Comparison of ENCODE assay signal across 8 mouse cellular contexts in the genomic region with DNA sequence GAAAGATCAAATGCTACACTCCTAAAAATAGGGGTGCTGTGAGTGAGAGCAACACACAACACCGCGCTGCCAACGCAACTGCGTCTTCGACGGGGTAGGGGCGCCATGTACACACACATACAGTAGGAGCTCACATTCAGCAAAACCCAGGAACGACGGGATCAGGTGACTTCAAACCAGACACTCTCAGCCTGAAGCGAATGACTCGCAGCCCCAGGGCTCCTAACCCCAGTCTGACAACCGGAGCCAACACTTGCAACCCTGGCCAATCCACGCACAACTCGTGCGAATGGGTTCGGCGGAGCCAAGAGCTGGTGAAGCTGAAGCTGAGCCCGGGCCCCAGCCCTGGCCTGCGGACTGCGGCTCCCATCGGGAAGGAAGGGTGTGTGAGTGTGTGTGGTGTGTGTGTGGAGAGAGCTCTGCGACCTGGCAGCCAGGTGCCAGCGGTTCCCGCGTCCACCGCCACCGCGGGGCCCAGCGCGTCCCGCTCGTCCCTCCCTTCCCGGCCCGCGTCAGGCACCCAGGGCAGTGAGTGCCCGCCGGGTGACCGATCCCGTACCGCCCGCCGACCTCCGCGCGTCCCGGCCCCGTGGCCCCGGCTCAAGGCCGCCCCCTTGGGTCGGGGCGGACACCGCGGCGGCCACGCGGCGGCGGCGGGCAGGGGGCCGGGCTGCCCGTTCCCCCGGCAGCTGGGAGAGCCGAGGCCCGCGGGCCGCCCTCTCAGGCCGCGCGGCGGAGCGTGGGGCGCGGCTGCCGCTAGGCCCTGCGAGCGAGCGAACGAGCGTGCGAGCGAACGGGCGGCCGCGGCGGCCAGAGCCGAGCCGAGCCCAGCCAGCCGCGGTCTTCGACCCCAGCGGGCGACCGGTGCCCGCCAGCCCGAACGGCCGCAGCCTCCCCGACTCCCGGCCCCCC. TPM values are rescaled to one million over a fixed set of nuclear protein-coding genes. Genes with fewer than 3 reads are reported as not detected.
DNase-seq lines count a peak whose midpoint lies in the region; ATAC-seq and TF ChIP-seq lines count a peak whose summit lies in the region.

No protein-coding gene starts in this region.

- DNase-seq in urinary bladder, adult 18-20 months (ENCODE audit: low spot score in 2 of 2): peak; percentile 20 to 59
- DNase-seq in urinary bladder, postnatal 10 days (ENCODE audit: low spot score): no peak
- peak; percentile 85 for DNase-seq in embryonic facial prominence, embryonic 14.5 days (ENCODE audit: low spot score)
- peak; percentile 36 for DNase-seq in heart, adult 8-10 months (ENCODE audit: low spot score)
- DNase-seq in kidney, adult 8-10 months: peak; percentile 41 to 57
- peak; percentile 70 for DNase-seq in limb, embryonic 14.5 days (ENCODE audit: low spot score)
- peak; percentile 64 to 73 for DNase-seq in spleen, postnatal 10 days (ENCODE audit: low spot score in 2 of 2)

- no peaks in the 10 kb centered on the region for H3K36me3 ChIP-seq in embryonic facial prominence, embryonic 14.5 days (ENCODE audit: control insufficient read depth, insufficient read depth, low read length)
- H3K36me3 ChIP-seq in limb, embryonic 14.5 days (ENCODE audit: control insufficient read depth, insufficient read depth, low read length): no peaks in the 10 kb centered on the region
- H3K36me3 ChIP-seq in midbrain, embryonic 16.5 days (ENCODE audit: control insufficient read depth, insufficient read depth, low read length): no peaks in the 10 kb centered on the region

- H3K4me2 ChIP-seq in embryonic facial prominence, embryonic 14.5 days (ENCODE audit: low read depth, low read length): peak overlapping the region; percentile 54
- H3K4me2 ChIP-seq in limb, embryonic 14.5 days (replicated peaks; ENCODE audit: low read depth, low read length, severe bottlenecking): peak overlapping the region; percentile 69
- peak overlapping the region; percentile 50 for H3K4me2 ChIP-seq in midbrain, embryonic 16.5 days (ENCODE audit: low read length)

- peaks cover 13% of the 10 kb centered on the region for H3K4me1 ChIP-seq in embryonic facial prominence, embryonic 14.5 days (ENCODE audit: control insufficient read depth, insufficient read depth, low read length)
- peaks cover 20% of the 10 kb centered on the region for H3K4me1 ChIP-seq in limb, embryonic 14.5 days (ENCODE audit: control insufficient read depth, insufficient read depth, low read length)
- peaks cover 10% of the 10 kb centered on the region for H3K4me1 ChIP-seq in midbrain, embryonic 16.5 days (ENCODE audit: control insufficient read depth, insufficient read depth, low read length)

- 0% methylated on average over 17 of the region's 100 CpGs for WGBS in embryonic facial prominence, embryonic 14.5 days
- WGBS in limb, embryonic 14.5 days: 1% methylated on average over 63 of the region's 100 CpGs
- WGBS in midbrain, embryonic 16.5 days: under 1% methylated on average over 56 of the region's 100 CpGs

- no peak for TF ChIP-seq POLR2A in limb, embryonic 14.5 days (IDR thresholded peaks at IDR 0.05; ENCODE audit: borderline replicate concordance, extremely low read depth, insufficient read depth, insufficient read length)

- peak overlapping the region; percentile 97 for H3K27ac ChIP-seq in embryonic facial prominence, embryonic 14.5 days (replicated peaks; ENCODE audit: low read depth, low read length)
- H3K27ac ChIP-seq in limb, embryonic 14.5 days (replicated peaks; ENCODE audit: low read depth, low read length): peak overlapping the region; percentile 96
- H3K27ac ChIP-seq in midbrain, embryonic 16.5 days (ENCODE audit: low read length): peak overlapping the region; percentile 88

- ATAC-seq in embryonic facial prominence, embryonic 14.5 days (ENCODE audit: low read depth): peak; percentile 73
- ATAC-seq in limb, embryonic 14.5 days (ENCODE audit: low FRiP score, low read depth): peak; percentile 80
- ATAC-seq in midbrain, embryonic 16.5 days: peak; percentile 87

- H3K27me3 ChIP-seq in embryonic facial prominence, embryonic 14.5 days (replicated peaks; ENCODE audit: control insufficient read depth, insufficient read depth, low read length): peaks cover 12% of the 10 kb centered on the region; the same call in 1 of the 2 replicates
- no peaks in the 10 kb centered on the region for H3K27me3 ChIP-seq in limb, embryonic 14.5 days (ENCODE audit: control insufficient read depth, insufficient read depth, low read length)
- peaks cover 3% of the 10 kb centered on the region; the same call in 1 of the 2 replicates for H3K27me3 ChIP-seq in midbrain, embryonic 16.5 days (ENCODE audit: control insufficient read depth, insufficient read depth, low read depth, low read length)

- H3K4me3 ChIP-seq in embryonic facial prominence, embryonic 14.5 days (ENCODE audit: low read depth, low read length): peak overlapping the region; percentile 94
- H3K4me3 ChIP-seq in limb, embryonic 14.5 days (replicated peaks; ENCODE audit: low read length): peak overlapping the region; percentile 93
- H3K4me3 ChIP-seq in midbrain, embryonic 16.5 days (ENCODE audit: low read depth, low read length): peak overlapping the region; percentile 86

- peak overlapping the region; percentile 95 for H3K9ac ChIP-seq in embryonic facial prominence, embryonic 14.5 days (ENCODE audit: low read depth, low read length)
- peak overlapping the region; percentile 96 for H3K9ac ChIP-seq in limb, embryonic 14.5 days (ENCODE audit: low read depth, low read length, severe bottlenecking)
- peak overlapping the region; percentile 84 for H3K9ac ChIP-seq in midbrain, embryonic 16.5 days (ENCODE audit: low read depth, low read length)

- H3K9me3 ChIP-seq in embryonic facial prominence, embryonic 14.5 days (ENCODE audit: control insufficient read depth, low read length): no peaks in the 10 kb centered on the region
- H3K9me3 ChIP-seq in limb, embryonic 14.5 days (ENCODE audit: control insufficient read depth, low read length): no peaks in the 10 kb centered on the region
- H3K9me3 ChIP-seq in midbrain, embryonic 16.5 days (replicated peaks; ENCODE audit: control insufficient read depth, low read length, poor library complexity, severe bottlenecking): no peaks in the 10 kb centered on the region

RNA-seq across cellular contexts. Expression of a gene that starts 0.7 kb away (rescaled TPM):
- polyA plus RNA-seq in embryonic facial prominence, embryonic 14.5 days (2014; fragmentation: Nextera tagmentation; extraction: Ambion mirVana): 29.7 and 31.7 TPM in 2 replicates
- total RNA-seq in heart, adult 8-10 months (2022): 10 to 100 TPM; 31.8 to 33.7 (median 32.1) TPM
- 21.7 and 25.9 TPM in 2 replicates for polyA plus RNA-seq in limb, embryonic 14.5 days (2012; rRNA removed)
- polyA plus RNA-seq in limb, embryonic 14.5 days (2014; fragmentation: Nextera tagmentation; extraction: Ambion mirVana): 26.1 and 28.8 TPM in 2 replicates
- 38.3 and 39.2 TPM in 2 replicates for polyA plus RNA-seq in midbrain, embryonic 16.5 days (2015; fragmentation: Nextera tagmentation; extraction: Ambion mirVana)
